Mouse (Mus musculus) thymus, postnatal 4 days (tissue): ENCODE results near the gene Gcgr.
A peak's percentile ranks its signal among the peaks of the same experiment; 100 is the strongest.
"Not testable (repeated sequence)": the region's sequence is repeated elsewhere in the genome, so short reads cannot be mapped to it uniquely, and the experiment has no call there.

ENCODE experiments used
- DNase-seq: peaks from one replicate; pipeline ENCODE4 v3.0.0; 2021

The Gcgr gene

DNA sequence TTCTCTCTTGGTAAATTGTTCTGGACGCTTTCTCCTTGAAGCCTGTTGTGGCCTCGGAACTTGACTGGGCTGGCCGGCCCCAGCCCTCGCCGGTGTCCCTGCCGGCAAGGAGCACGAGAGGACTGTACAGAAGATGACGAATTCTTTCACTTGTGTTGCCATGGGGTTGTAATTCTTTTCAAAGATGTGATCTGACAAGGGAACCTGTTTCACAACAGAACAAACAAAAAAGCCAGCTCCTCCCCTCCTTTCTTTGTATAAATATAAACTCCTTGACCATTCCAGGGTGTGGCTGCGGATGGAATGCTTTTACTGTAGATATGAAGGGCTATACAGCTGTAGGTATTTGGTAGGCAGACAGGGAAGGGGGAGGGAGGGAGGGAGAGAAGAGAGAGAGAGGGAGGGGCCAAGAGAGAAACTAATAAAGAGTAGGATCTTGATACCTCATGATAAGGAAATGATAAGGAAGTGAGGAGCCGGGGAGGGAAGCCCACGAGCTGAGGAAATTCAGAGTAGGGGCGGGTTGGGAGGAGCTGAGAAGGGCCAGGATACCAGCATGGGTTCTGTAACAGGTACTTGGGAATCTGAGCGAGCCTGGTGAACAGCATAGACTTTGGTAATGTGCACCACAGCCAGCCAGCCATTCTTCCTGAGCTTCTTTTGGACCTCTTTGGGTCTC, 22.7 kb upstream of the Gcgr start:
- no peak for DNase-seq

DNA sequence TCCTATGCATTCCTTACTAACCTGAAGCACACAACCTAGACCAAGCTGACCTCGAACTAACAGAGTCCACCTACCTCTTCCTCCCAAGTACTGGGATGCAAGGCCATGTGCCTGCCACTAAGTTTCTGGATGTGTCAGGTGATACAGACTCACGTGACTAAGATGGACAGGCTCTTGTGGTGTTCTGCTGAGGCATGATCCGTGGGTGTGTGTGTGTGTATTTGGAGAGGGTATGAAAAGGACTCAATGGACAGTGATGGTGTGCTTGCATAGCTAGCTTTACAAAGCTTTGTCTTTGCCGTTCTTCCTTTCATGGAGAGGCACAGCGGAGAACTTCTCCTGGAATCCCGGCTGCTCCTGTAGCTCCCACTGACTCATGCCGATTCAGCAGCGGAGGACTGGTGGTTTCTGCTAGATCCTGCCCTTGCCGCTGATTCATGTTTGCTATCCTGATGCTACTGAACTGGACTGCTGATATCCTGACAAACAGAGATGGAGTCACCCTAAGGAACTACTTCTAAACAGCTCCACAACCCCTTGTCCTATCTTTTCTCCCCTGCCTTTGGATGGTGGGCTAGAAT, 22.1 kb upstream of the Gcgr start:
- no peak for DNase-seq

DNA sequence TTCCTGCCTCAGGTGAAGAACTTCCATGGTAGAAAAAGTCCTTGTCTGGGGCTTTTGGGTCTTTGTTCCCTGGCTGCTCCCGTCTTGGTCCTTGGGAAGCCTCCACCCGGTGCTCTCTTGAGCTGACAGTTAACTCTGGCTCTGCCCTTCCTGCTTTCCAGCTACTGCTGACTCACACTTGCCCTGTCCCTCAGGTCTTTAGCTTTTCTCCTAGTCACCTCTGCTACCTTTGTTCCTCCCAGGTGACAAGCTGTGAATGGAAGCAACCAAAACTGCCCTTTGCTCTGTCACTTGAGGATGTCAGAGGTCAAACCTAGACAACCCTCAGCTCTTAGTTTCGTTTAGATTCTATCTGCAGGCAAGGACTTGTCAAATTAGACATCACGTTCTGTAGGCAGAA, 20.6 kb upstream of the Gcgr start:
- peak; percentile 38 for DNase-seq

DNA sequence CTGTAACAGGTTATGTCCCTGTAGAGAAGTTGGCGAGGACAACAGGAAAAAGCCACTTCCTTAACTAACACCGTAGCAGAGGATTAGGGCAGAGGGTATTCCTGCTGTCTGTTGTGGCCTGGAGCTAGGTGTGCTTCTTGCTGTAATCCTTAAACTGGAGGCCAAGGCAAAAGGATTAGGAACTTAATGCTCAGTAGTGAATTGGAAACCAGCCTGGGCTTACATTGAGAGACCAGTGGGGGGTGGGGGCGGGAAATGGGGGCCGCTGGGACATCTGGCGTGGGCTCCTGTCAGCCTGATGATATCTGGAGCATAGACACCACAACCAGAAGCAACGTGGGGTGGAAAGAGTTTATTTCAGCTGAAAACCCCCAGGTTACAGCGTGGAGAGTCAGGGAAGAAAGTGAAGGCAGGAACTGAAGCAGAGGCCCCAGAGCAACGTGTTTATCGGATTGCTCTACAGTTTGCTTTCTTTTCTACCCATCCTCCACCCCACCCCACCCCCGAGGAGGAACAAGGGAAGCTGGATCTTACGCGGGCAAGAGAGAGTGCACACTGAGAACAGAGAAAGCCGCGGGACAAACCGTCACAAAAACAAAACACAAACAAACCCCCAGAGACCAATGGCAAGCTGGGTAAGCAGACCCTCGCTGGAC, 20.0 kb upstream of the Gcgr start:
- DNase-seq = peak; percentile 56

DNA sequence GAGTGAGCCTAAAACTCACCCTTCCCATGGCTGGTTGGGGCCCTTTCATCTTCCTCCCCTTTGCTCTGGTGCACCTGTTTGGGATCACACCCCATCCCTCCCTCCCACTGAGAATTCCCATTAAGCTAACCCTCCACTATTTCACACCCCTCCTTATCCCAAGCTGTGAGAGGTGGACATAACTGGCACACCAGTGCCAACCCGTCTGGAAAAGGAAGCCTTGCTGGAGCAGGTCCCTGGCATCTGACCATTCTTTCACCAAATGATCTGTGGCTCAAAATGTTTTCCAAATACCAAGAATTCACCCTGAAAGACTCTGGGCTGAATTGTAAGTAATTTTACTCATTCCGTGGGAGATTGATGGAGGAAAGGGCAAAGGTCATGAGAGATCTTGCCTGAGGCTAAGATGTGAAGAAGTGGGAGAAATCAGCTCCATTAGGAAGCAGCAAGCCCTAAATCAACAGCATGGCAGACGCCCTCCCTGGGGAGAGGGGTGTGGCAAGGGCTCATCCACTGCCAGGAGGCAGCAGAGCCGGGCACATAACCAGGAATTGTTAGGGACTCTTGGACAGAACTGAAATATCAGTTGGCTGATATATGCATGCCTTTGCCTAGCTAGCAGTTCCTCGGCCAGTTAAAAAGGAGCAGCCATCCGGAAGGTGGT, 17.6 kb upstream of the Gcgr start:
- no peak for DNase-seq

DNA sequence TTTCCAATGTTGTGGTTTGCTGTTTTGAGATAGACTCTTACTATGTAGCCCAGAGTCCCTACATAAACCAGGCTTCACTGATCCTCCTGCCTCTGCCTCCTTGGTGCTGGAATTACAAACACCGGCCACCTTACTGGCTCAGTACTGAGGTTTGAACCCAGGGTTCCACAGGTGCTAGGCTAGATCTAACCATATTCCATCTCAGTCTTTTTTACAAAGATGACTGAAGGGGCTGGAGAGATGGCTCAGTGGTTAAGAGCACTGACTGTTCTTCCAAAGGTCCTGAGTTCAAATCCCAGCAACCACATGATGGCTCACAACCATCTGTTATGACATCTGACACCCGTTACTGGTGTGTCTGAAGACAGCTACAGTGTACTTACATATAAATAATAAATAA, 16.2 kb upstream of the Gcgr start:
- DNase-seq = not testable (repeated sequence)

DNA sequence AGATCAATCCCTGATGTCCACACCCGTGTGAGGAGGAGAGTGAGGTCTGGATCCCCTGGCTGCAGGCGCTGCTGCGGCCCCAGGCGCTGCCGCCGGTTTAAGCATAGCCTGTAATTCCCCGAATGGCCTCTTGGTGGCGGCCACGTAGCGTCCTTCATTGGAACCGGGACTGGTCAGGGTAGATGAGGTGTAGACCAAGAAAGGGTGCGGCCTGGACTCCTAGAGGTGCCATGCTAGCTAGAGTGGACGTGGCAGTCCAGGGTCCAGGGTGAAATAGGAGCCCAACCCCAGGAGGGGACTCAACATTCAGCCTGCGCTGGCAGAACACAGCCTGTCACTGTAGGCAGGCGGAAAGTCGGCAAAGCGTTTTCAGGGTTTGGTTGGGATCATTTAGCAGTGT, 14.9 kb upstream of the Gcgr start:
- peak; percentile 90 for DNase-seq

DNA sequence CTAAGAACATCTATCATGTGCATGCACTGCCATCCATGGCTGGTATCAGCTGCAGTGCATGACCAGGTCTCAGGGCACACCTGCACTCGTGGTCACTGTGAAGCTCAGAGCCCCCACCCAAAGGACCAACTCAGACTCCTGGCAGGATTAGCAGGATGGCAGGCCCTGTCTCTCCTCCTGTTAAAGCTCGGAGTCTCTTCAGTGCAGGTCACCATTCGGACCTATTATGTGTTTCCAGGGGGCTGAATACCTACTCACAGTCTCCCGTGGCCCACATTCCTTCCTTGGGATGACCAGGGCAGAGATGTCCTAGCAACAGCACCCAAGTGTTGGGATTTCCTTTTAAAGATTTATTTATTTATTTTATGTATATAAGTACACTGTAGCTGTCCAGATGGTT, 13.4 kb upstream of the Gcgr start:
- DNase-seq = no peak

DNA sequence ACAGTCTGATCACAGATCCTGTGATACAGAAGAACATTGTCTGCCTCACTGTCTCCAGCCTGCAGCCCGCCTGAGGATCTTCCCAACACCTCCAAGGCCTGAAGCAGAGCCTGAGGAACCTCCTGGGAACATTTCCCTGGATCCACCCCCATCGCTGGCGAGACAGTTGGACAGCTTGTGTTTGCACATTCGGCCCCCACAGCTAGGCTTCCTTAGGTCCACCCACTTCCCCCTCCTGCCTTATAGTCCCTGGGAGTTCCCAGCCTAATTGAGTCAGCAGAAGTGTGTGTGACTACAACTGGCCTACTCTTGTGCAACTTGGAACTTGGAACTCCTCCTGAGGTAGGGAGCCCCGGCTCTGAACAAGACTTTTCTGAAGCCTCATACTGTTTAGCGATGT, 12.5 kb upstream of the Gcgr start:
- no peak for DNase-seq

DNA sequence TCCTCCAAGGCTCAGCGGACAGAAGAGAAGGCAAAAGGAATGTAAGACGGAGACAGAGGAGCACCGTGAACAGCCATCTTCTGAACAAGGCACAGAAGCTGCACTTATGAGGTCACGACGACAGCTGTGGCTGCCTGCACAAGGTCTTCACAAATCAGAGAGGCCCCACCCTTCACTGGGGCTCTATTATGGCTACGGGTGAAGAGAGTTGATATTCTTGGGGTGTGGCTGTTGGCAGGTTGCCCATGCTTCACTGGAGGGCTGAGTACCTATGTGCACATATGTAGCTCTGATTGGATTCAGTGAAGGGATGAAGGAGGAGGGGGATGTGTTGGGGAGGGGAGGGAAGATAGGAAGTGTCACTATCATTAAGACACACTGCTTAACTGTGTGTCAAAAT, 11.9 kb upstream of the Gcgr start:
- no peak for DNase-seq

DNA sequence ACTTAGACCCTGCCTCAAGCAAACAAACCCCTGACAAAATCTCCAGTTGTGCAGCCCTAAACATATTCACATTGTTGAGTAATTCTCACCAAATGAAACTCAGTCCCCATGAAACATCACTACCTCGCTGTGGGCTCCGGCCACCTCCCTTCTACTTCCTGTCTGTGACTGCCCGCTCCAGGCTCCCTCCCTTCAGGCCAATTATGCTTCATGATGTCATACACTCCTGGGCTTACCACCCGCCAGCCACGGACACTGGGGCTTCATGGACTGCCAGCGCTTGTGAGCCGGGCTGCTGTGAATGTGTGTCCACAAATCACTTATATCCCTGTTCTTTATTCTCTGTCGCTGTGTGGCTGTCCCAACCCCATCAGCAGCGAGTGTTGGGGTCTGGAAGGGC, 10.8 kb upstream of the Gcgr start:
- DNase-seq = no peak

DNA sequence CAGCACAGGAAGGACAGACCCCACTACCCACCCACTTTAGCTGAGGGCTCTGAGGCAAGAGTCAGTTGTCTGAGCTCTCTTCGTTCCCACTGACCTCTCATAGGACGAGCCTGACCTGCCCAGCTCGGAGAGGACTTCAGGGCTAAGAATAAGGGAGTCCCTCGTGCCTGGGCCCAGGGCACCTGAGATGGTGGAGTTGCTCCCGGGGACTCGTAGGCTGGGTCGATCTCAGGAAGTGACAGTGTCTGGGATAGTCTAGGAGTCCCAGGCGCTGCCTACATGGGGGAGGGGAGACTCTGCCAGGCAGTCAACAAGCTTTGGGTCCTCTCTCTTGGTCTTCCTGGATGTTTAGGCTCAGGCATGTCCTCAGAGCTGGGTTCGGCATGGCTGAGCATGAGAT, 10.0 kb upstream of the Gcgr start:
- DNase-seq = no peak

DNA sequence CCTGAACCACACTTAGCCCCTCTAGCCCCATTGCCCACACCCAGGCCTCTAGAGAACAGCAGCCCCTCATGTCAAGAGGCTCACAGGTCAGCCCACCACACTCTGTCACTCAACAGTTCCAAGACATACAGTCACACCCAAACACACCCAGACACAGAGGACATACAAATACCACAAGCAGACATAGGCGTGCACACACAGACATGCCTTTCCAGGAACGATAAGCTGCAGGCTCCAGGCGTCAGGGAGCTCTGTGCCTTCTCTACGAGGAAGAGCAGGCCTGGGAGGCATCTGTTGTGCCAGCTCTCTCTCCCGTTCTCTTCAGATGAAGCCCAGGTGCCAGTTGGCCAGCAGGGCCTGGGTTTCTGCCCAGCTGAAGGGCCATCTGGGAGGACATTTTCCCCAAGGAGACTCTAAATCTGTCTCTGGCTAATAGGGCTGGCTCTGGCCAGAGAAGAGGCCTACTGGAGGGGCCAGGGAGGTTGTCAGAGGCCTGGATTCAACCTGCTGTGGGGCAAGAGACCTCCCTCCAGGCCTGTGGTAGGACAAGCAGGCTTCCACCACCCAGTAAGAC, 9.4 kb upstream of the Gcgr start:
- DNase-seq = no peak

DNA sequence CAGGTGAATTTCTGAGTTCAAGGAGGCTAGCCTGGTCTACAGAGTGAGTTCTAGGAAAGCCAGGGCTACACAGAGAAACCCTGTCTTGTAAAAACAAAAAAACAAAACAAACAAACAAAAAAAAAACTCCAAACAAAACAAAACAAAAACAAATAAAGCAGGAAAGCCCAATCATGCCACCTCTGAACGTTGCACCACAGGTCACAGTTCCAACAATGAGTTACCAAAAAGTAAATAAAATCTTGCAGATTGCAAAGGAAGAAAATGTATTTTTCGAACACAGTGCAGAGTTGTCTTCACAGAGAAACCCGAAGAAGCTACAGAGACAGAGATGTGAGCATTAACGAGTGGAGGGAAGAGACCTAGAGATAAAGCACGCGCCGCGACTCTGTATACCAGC, 7.9 kb upstream of the Gcgr start:
- no peak for DNase-seq

DNA sequence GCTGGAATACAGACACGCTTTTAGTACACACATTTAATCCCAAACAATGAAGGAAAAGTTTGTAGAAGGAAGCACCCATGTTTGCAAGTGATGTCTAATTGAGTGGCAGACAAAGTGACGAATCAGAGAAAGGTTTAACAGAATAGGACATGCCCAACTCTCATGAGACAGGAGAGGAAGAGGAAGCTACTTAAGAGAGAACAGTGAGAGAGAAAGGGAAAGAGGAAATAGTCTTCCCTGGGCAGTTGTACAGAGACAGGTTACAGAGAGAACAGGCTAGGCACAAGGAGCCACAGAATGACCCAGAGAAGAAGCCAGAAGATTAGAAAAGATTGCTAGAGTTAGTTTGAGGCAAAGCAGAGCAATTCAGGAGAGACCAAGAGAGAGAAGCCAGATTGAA, 4.5 kb upstream of the Gcgr start:
- no peak for DNase-seq

DNA sequence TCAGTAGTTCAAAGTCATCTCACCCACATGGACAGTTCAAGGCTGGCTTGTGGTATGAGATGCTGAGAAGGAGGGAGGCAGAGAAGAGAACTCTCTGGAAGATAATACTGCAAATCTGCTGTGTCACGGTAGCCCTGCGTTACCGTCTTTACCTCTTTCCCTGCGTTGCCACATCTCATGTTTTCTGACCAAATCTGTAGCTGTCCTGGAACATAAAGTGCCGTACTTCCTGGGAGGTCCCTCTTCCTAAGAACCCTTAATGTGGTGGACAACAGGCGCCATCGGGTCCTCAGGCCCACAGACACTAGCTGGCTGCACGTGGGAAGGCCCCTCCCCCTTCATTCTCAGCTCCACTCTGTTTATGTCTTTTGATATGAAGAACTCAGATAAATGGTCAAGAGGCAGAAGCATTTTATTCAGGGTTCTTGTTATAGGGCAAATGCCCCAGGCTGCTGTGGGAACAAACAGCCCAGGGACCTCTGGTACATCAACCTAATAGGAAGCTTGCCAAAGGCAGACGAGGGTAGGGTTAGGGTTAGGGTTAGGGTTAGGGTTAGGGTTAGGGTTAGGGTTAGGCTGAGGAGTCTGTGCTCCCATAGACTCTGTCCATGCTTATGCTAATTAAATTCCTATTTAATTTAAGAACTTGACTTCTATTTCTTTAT, 2.7 kb upstream of the Gcgr start:
- no peak for DNase-seq

DNA sequence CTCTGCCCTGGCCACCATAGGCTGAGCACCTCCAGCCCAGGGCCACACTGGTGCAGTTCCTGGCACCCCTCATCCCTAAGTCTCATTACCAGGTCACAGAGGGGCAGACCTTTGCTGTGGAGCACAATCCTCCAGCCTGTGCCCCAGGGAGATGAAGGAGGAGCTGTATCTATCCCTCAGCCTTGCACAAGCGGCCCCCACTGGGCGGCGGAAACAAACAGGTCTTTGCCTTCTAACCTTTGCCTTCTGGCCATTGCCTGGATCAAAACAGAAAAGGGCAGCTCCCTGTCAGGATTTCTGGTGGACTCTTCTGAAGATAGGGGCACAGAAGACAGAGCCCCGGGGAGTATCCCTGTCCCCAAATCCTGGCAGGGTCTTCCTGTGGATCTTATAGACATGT, 1.6 kb upstream of the Gcgr start:
- DNase-seq = no peak

DNA sequence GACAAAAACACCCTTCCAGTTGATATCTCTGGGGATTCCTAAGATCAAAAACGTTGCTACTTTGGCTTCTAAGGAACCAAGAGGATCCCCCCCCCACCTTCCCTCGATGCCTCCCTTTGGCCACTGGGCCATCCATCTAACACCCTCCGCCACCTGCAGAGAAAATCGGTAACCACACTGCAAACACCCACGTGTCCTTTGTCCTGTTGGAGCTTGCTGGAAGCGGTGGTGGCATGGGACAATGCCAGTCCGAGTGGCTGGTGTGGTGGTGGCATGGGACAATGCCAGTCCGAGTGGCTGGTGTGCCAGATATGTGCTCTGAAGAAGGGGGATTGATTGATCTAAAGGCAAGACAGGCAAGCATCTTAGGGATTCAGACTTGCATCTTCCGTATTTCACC, 1.1 kb downstream of the Gcgr start:
- DNase-seq = no peak

DNA sequence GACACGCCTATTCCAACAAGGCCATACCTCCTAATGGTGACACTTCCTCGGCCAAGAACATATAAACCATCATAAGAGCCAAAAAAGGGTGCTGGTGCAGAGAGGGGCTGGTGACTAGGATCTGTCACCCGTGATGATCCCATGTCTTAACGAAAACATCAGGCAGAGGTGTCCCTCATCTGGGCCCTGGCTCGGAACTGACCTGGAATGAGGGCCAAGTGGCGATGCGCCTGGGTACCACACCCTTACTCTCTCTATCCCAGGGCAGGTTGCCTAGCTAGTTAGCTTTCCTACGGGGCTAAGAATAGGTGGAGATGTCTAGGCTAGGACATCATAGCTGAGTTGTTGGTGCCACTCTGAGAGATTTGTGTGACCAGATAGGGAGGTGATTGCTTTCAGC, 3.6 kb downstream of the Gcgr start:
- DNase-seq = no peak

DNA sequence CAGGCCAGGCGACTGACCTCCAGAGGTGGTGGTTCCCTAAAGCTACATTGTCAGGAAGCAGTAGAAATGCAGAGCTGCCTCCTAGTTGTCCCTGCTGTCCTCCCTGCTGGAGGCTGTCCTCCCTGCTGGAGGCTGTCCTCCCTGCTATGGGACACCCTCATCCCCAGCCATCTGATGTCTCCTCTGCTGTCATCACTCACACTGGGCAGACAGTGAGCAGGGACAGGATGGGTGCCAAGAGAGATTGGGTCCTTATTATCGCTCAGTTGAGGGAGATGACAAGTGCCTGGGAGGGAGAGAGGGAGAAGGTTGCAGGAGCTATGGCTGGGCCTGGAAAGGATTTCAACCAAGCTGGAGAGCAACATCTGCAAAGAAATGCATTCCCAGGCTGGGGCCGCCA, 4.6 kb downstream of the Gcgr start:
- DNase-seq = no peak

DNA sequence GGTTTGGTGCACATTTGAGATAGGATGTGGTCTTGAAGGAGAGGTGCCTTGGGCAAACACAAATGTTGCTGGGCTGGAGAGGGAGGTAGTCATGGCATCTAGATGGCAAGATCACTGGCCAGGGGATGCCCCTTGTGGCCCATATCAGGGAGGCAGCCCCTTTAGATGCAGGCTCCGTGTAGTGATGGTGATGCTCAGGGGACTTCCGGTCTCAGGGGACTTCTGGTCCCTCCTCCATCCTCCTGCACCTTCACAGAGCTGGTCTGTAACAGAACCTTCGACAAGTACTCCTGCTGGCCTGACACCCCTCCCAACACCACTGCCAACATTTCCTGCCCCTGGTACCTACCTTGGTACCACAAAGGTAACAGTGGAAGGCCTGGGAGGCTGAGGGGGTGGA, 5.3 kb downstream of the Gcgr start:
- DNase-seq = no peak

DNA sequence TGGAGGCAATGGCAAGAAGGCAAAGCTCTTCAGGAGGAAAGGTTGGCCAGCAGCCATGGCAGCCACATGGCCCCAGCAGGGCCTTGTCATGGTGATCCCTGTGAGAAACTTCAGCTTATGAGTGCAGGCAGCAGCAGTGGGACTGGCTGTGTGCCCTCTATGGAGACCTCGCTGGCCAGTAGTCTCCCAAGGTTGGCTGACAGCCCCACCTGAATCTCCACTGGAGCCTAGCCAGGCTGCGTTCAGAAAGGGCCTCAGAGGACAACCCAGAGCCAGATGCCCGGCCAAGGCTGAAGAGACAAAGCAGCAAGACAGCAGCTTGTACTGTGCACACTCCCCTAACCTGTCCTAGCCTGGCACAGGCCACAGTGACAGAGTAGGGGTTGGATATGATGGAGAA, 8.0 kb downstream of the Gcgr start:
- no peak for DNase-seq

DNA sequence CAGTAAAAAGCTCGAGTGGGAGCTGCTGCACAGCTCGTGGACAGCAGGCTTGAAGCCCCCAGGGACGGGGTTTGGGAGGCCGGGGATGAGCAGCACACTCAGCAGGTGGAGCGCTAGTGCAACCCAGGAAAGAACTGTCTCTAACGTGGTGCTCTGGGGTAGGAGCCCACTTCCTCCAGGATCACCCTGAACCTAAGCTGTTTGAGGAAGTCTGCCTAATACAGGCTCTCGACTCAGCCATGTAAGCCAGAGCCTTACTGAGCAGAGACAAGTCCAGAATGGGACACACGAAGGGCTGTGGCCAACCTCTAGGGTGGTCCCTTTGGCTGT, 8.4 kb downstream of the Gcgr start:
- DNase-seq = no peak
